Mouse (Mus musculus) R1 (cell line): ENCODE measurements around the gene Mtor.

Source experiments
- DNase-seq: peaks from one replicate; pipeline ENCODE4 v3.0.0-alpha.2; 2018; ENCODE audit warnings: low read depth, low spot score

The Mtor gene

GRCm38 (mm10) chr4:148531341-148531740 lies 82.9 kb downstream of the Mtor start:
- no peak for DNase-seq

- no peak for DNase-seq
Observed at GRCm38 (mm10) chr4:148532516-148532915, 84.1 kb downstream of the Mtor start.

GRCm38 (mm10) chr4:148533613-148534328 lies 85.4 kb downstream of the Mtor start:
- no peak for DNase-seq

GRCm38 (mm10) chr4:148535876-148536275 lies 87.5 kb downstream of the Mtor start:
- DNase-seq: no peak

GRCm38 (mm10) chr4:148549106-148549505 lies 100.7 kb downstream of the Mtor start:
- no peak for DNase-seq

- no peak for DNase-seq
Observed at GRCm38 (mm10) chr4:148557766-148558165, 109.4 kb downstream of the Mtor start.

- DNase-seq: peak; percentile 84
Observed at GRCm38 (mm10) chr4:148558297-148559000, 110.0 kb downstream of the Mtor start, which contains the start of gene Exosc10. TSS of gene Exosc10 (plus strand) at chr4:148558429.

- DNase-seq: peak; percentile 54
Observed at GRCm38 (mm10) chr4:148562676-148563075, 114.3 kb downstream of the Mtor start.

- no peak for DNase-seq
Observed at GRCm38 (mm10) chr4:148563595-148563994, 115.2 kb downstream of the Mtor start.

- DNase-seq: no peak
Observed at GRCm38 (mm10) chr4:148570138-148570537, 121.7 kb downstream of the Mtor start.

GRCm38 (mm10) chr4:148570693-148571295 lies 122.4 kb downstream of the Mtor start:
- DNase-seq: no peak

- no peak for DNase-seq
Observed at GRCm38 (mm10) chr4:148573222-148573621, 124.8 kb downstream of the Mtor start.

- no peak for DNase-seq
Observed at GRCm38 (mm10) chr4:148580765-148581164, 132.4 kb downstream of the Mtor start.

- DNase-seq: no peak
Observed at GRCm38 (mm10) chr4:148581422-148581821, 133.0 kb downstream of the Mtor start.

GRCm38 (mm10) chr4:148583257-148583656 lies 134.8 kb downstream of the Mtor start:
- no peak for DNase-seq

- DNase-seq: no peak
Observed at GRCm38 (mm10) chr4:148586648-148587047, 138.2 kb downstream of the Mtor start.

GRCm38 (mm10) chr4:148588793-148589192 lies 140.4 kb downstream of the Mtor start:
- DNase-seq: no peak

- DNase-seq: peak; percentile 71
Observed at GRCm38 (mm10) chr4:148589565-148589964, 141.2 kb downstream of the Mtor start.

GRCm38 (mm10) chr4:148590421-148591170 lies 142.2 kb downstream of the Mtor start:
- peak; percentile 50 for DNase-seq

- peak; percentile 98 for DNase-seq
Observed at GRCm38 (mm10) chr4:148591171-148591630, 142.8 kb downstream of the Mtor start, which contains the start of gene Srm. TSS of gene Srm (plus strand) at chr4:148591503.

- no peak for DNase-seq
Observed at GRCm38 (mm10) chr4:148591637-148592380, 143.4 kb downstream of the Mtor start.
